Mouse (Mus musculus) erythroblast, embryonic 14.5 days (primary cell): ENCODE results near the gene a. TPM values are rescaled to one million over a fixed set of nuclear protein-coding genes. Genes with fewer than 3 reads are reported as not detected.

ENCODE experiments used
- H3K27me3 ChIP-seq: 2 replicates; pipeline ENCODE4 v1.6.1; 2012; ENCODE audit warnings: inconsistent platforms; ENCODE audit not compliant: control insufficient read depth
- H3K36me3 ChIP-seq: 2 replicates; pipeline ENCODE4 v1.6.1; 2012; ENCODE audit warnings: mild to moderate bottlenecking, inconsistent platforms; ENCODE audit not compliant: control insufficient read depth
- H3K4me1 ChIP-seq: 2 replicates; pipeline ENCODE4 v1.6.1; 2012; ENCODE audit warnings: inconsistent platforms; ENCODE audit not compliant: control insufficient read depth
- H3K4me3 ChIP-seq: replicated peaks from 2 replicates; pipeline ENCODE3; 2012; ENCODE audit warnings: moderate library complexity, mild to moderate bottlenecking, inconsistent platforms
- H3K9me3 ChIP-seq: 2 replicates; pipeline ENCODE4 v1.6.1; 2012; ENCODE audit warnings: low read length, inconsistent platforms, mixed read lengths; ENCODE audit not compliant: control insufficient read depth
- GATA1 ChIP-seq: IDR thresholded peaks from 2 replicates; pipeline ENCODE4 v1.6.1; 2012; ENCODE audit warnings: low read length, inconsistent platforms, mixed read lengths
- TAL1 ChIP-seq: IDR thresholded peaks from 3 replicates; pipeline ENCODE4 v1.6.1; 2012; ENCODE audit warnings: low read length, inconsistent platforms, mixed read lengths
- polyA plus RNA-seq: library from polyadenylated mRNA; stranded (reverse); fragments of >175 nt; gene quantifications from 2 replicates; pipeline ENCODE4 v1.2.3, GENCODE M21; 2012

The a gene
- polyA plus RNA-seq, 1 experiment: not detected

DNA sequence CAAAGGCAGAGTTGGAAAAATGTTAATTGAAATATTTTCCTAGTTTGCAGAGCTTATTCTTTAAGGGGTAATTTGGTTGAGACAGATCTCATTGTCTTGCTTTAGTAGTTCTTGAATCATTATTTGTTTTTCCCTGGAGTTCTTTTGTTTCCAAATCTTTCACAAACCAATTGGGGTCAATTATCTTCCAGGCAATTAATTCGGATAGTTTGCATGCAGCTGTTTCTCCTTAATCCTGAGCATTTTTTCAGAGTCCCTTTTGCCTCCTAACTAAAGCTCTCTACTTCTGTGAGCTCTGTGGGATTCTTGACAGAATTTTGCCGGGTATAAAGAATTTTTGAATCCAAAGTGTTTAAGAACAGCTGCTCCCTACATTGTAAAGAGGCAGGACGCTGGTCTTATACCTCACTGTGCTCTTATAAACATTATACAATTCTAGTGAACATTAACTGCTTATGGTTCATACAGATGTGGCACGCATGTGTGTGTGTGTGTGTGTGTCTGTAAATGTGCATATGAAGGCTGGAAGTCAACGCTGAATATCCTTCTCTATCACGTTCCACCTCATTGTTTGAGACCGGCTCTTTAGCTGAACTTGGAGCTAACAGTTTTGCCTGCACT lies 134.3 kb downstream of the a start:
- no peaks in the 10 kb centered on the region for H3K4me1 ChIP-seq
- TF ChIP-seq TAL1: no peak
- TF ChIP-seq GATA1: no peak
- no peak overlapping the region for H3K4me3 ChIP-seq
- no peaks in the 10 kb centered on the region for H3K9me3 ChIP-seq
- no peaks in the 10 kb centered on the region for H3K36me3 ChIP-seq
- no peaks in the 10 kb centered on the region for H3K27me3 ChIP-seq

DNA sequence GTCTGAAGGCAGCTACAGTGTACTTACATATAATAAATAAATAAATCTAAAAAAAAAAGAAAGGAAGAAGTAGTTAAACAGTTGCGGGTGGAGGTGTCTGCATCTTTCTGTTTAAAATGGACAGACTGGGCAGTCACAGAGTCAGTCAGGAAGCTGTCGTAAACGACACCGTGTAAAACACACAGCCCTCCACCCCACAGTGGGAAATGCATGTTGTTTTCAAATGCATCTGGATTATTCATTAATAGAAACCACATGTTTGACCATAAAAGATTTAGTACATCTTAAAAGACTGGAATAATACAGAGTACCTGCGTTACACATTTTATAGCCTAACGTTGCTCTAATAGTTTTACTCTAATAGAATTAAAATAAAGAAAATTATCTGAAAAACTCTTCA lies 135.6 kb downstream of the a start:
- H3K27me3 ChIP-seq: no peaks in the 10 kb centered on the region
- H3K9me3 ChIP-seq: no peaks in the 10 kb centered on the region
- H3K36me3 ChIP-seq: no peaks in the 10 kb centered on the region
- no peaks in the 10 kb centered on the region for H3K4me1 ChIP-seq
- no peak overlapping the region for H3K4me3 ChIP-seq
- TF ChIP-seq TAL1: no peak
- TF ChIP-seq GATA1: no peak

DNA sequence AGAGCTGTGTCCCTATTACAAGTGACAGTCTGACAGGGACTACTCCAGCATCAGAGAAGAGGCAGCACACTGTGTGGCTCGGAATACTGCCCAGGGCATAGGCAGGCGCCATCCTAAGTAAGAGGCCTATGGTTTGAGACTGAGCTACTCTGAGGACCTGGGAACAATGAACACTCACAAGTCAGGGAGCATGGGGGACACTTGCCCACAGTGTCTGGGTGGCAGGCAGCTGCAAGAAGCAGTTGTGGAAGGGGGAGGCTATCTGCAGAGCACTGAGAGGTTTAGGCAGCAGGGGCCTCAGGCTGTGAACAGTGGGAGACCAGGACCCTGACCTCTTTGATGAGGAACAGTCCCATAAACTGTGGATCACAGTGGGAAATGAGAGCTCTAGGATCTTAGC lies 137.1 kb downstream of the a start:
- no peaks in the 10 kb centered on the region for H3K27me3 ChIP-seq
- no peaks in the 10 kb centered on the region for H3K4me1 ChIP-seq
- H3K36me3 ChIP-seq: no peaks in the 10 kb centered on the region
- no peak for TF ChIP-seq TAL1
- TF ChIP-seq GATA1: no peak
- no peak overlapping the region for H3K4me3 ChIP-seq
- H3K9me3 ChIP-seq: no peaks in the 10 kb centered on the region

DNA sequence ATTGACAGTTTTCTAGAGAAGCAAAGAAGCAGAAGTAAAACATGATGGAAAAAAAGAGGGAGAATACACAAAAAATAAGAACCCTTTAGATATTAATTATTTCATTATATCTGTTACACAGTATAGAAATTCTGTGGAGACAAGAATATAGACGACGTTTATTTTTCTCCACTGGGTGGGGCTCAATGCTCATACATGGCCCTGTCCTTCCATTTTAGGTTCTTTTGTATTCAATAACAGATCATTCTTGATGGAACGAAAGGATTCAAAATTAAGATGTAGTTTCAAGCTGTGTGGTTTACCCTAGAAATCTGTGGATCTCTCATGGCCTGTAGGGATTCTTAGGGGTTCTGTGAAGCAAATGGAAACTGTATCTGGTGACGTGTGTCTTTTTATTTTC lies 142.7 kb downstream of the a start:
- no peaks in the 10 kb centered on the region for H3K9me3 ChIP-seq
- TF ChIP-seq GATA1 (no peak), TAL1 (no peak)
- no peaks in the 10 kb centered on the region for H3K27me3 ChIP-seq
- H3K36me3 ChIP-seq: no peaks in the 10 kb centered on the region
- H3K4me1 ChIP-seq: no peaks in the 10 kb centered on the region
- no peak overlapping the region for H3K4me3 ChIP-seq

DNA sequence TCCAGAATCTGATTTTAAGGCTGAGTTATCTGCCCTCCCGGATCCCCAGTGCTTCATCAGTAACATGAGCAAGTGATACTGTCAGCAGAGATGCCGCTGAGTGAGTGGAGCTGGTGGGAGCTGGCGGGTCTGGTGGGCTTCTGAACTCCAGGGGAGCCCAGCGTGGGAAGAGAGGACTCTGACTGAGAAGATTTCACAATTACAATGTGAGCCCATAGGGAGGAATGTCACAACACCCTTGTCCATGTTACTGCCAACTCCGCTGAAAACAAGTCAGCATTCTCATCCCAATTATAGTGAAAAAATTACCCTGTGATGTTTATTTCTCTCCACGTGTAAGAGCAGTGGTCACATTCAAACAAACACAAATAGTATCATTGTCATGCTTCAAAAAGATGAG lies 144.9 kb downstream of the a start:
- Histone ChIP-seq H3K4me3 (no peak overlapping the region), H3K36me3 (no peaks in the 10 kb centered on the region), H3K27me3 (no peaks in the 10 kb centered on the region), H3K9me3 (no peaks in the 10 kb centered on the region), H3K4me1 (no peaks in the 10 kb centered on the region)
- no peak for TF ChIP-seq GATA1
- TF ChIP-seq TAL1: no peak

DNA sequence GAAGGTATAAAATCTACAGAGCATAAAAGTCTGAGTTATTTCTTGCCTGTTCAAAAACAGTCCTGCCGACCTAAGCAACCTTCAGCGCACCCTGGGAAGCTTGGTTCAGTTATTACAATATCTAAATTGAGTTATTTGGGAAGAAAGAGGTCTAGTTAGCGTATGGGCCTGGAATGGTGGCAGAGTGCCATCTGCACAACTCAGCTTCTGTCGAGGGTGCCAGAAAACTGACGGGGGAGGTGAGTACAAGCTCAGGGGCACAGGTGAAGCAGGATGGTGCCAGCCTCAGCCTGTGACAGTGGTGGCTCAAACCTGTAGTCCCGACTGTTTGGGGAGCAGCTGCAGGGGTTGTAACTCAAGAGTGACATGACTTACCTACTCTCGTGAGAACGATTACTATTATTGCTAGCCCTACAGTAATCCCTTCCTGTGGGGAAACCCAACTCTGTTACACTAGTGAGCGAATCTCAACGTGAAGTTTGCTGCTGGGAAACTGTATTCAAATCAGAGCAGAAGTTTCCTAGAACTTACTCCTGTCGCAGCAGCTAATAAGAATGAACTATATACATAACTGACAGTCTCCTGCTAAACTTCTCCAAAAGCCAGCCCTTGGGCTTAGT lies 145.4 kb downstream of the a start:
- H3K36me3 ChIP-seq: no peaks in the 10 kb centered on the region
- H3K27me3 ChIP-seq: no peaks in the 10 kb centered on the region
- no peaks in the 10 kb centered on the region for H3K4me1 ChIP-seq
- H3K4me3 ChIP-seq: no peak overlapping the region
- H3K9me3 ChIP-seq: no peaks in the 10 kb centered on the region
- TF ChIP-seq GATA1 (no peak), TAL1 (no peak)

DNA sequence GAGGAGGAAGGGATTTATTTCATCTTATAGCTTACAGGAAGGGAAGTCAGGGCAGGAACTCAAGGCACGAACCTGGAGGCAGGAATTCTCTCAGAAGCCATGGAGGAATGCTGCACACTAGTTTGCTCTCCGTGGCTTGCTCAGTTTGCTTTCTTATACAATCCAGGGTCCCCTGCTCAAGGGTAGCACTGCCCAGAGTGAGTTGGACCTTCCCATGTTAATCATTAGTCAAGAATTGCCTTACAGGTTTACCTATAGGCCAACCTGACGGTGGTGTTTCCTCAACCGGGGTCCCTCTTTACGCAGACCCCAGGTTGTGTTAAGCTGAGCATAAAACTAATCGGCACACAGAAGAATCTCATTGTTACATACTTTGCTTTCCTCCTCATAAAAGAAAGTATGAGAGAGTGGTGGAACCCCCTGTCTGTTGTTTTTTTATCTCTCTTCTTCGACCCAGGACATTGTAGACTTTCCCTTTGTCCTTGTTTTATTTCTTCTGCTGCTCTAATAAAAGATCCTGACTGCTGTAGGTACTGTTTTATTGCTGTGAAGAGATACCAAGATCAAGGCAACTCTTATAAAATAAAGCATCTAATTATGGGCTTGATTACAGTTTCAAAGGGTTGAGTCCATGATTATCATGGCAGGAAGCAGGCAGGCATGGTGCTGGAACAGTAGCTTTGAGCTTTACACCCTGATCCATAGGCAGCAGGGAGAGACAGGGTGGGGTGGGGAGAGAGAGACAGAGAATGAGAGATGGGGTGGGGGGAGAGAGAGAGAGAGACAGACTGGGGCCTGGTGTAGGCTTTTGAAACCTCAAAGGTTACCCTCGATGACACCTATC lies 146.6 kb downstream of the a start:
- H3K4me3 ChIP-seq: no peak overlapping the region
- TF ChIP-seq GATA1 (no peak), TAL1 (no peak)
- no peaks in the 10 kb centered on the region for H3K36me3 ChIP-seq
- no peaks in the 10 kb centered on the region for H3K27me3 ChIP-seq
- no peaks in the 10 kb centered on the region for H3K9me3 ChIP-seq
- no peaks in the 10 kb centered on the region for H3K4me1 ChIP-seq

DNA sequence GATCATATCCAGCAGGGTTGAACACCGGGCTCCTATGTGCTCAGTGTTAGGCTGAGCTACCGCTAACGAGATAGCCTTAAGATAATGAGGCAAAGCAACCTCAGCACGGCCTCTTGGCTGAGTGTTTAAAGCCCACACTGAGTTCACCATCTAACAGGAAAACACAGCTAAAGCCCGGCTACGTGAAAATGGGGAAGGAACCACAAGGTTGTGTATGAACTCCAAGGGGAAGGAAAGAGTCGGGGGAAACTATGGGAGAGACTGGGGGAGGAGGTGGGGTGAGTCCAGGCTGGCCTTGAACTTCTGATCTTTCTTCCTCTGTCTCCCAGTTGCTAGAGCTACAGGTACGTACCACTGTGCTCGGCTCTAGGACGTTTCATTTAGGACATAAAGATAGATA lies 150.8 kb downstream of the a start:
- no peaks in the 10 kb centered on the region for H3K36me3 ChIP-seq
- H3K9me3 ChIP-seq: no peaks in the 10 kb centered on the region
- no peaks in the 10 kb centered on the region for H3K4me1 ChIP-seq
- TF ChIP-seq TAL1 (no peak), GATA1 (no peak)
- H3K27me3 ChIP-seq: no peaks in the 10 kb centered on the region
- no peak overlapping the region for H3K4me3 ChIP-seq

DNA sequence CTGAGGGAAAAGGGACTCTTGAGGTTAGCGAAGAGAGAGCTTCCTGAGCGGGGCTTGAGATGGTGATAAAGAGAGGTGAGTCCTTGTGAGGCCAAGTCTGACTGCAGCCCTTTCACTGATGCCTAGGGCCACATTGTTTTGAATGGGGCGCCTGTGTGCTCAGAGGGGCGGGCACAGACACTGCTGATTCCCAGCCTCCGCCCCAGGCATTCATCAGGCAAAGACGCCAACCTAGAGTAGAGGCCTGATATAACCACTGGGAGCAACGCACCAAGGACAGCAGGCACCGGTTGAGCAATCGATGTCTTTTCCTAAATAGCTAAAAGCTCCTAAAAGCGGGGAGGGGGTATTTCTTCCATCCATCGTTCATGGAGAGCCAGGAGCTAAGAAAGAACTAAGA lies 151.3 kb downstream of the a start:
- Histone ChIP-seq H3K4me3 (no peak overlapping the region), H3K36me3 (no peaks in the 10 kb centered on the region), H3K9me3 (no peaks in the 10 kb centered on the region), H3K4me1 (no peaks in the 10 kb centered on the region), H3K27me3 (no peaks in the 10 kb centered on the region)
- no peak for TF ChIP-seq TAL1
- TF ChIP-seq GATA1: no peak
